Mouse (Mus musculus): Measurements from ENCODE around the gene Mcrs1. TPM values are rescaled to one million over a fixed set of nuclear protein-coding genes. Genes with fewer than 3 reads are reported as not detected.

The Mcrs1 gene
- total RNA-seq (2021): 10 to 100 TPM; 80.9 to 91.9 TPM

DNA sequence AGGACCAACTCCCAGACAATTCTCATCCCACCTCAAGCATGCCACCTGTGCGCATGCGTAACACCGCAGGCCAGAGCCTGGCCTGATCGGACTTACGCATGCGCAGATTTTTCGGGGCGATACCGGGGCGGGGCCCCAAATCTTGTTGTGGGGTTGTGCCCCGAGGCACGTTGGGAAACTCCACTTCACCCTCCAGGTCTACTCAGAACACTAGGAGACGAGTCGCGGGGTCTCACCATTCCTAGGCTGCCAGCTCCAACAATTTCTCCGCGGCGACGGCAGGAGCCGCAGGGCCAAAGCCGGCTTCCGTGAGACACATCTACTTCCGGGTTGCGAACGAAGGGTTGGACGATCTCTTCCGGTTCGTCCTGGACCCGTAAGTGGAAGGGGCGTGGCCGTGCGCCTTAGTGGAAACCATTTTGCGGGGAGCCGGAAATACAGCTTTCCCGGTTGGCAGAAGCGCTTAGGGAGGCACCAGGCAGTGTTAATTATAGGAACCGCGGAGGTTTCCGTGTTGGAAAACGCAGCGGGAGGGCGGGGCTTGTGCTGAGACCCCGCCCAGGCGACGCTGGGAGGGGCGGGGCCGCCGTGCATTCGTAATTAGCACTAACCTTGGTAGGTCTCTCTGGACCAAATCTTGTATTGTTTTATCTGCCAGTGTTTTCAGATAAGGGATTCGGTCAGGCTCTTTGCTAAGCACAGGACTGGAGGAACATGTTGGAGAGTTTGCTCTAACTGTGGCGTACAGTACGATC is at the start of gene Mcrs1:
Gene Mcrs1, minus strand, starts transcription at position 336 of the 755 bp plus-strand sequence.
- intact Hi-C loops (cut with DNase I): no loop called here
- DNase-seq (ENCODE audit: low spot score in 2 of 2): peak; percentile 98

DNA sequence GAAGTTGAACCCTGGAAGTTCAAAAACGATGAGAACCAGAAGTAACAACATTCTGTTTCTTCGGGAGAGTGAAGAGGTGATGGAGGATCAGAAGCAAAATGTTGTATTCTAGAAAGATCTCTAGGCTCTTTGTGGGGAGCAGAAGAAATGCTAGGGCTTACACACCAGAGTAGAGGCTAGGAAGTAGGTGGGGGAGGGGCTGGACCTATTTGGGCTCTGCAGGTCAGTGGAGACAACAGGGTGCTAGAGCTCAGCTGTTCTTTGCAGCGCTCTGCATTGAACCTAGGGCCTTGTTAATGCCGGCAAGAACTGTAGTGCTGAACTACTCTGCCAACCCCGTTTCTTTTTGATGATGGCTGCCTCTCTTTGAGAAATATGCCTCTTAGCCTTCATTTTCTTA is 44.5 kb upstream of the Mcrs1 start:
- DNase-seq (ENCODE audit: low spot score in 2 of 2): no peak
- intact Hi-C loops (cut with DNase I): loop anchor here (5.0 kb wide), 1 partner anchor 49 kb away; no protein-coding TSS in a partner anchor

DNA sequence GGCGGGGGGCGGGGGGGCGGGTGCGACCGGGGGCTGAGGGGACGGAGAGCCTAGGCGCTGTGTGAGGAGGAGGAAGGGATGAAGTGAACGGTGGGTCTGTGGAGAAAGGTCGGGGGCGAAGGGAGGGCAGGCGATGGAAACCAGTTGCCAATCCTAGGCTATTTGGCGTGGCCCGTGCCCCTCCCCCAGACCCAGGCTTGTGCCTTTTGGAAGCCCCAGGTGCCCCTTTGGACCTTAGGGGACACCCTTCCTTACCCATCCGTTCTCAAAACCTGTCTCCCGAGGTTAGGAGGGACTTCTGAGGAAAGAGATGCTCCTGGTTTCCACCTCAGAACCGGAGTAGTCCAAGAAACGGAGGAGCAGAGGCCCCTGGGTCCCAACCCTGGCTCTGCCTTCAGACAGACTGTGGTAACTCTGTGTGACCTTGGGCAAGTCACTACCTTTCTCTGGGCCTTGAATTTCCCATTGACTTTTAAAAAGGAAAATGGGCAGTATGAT is 43.8 kb upstream of the Mcrs1 start, which contains the start of gene Fam186b:
Gene Fam186b, minus strand, starts transcription at position 405 of the 498 bp plus-strand sequence.
- DNase-seq (ENCODE audit: low spot score in 2 of 2): peak in 1 of 2 experiments; percentile 24
- intact Hi-C loops (cut with DNase I): loop anchor here (5.0 kb wide), 1 partner anchor 48 kb away; no protein-coding TSS in a partner anchor

DNA sequence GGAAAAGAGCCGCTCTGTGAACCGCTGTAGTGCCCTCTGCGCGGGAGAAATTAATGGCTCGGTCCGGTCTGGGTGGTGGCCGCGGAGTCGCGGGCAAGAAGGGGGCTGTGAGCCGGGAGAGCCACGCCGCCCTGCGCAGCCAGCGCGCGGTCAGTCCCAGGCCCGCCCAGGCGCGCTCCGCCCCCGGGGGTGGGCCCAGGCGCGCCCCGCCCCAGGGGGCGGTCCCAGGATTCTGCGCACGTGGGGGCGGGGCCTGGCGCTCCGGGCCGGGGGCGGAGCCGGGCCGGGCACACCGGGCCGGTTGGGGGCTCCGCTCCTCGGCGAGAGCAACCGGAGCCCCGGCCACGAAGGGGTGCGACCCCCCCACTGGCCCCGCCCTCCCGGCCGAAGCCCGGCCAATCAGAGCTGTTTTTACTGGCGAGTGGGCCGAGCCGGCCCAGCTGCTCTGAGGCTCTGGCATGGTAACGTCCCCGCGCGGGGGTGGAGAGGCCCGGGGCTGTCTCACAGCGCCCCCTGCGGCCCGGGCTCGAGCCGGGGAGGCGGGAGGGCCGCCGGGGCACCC is 43.1 kb upstream of the Mcrs1 start, which contains the start of gene Prpf40b:
Gene Prpf40b, plus strand, starts transcription at position 275 of the 562 bp plus-strand sequence.
- intact Hi-C loops (cut with DNase I): loop anchor here (5.0 kb wide), 1 partner anchor 48 kb away; no protein-coding TSS in a partner anchor
- DNase-seq (ENCODE audit: low spot score in 2 of 2): peak; percentile 95 to 98

DNA sequence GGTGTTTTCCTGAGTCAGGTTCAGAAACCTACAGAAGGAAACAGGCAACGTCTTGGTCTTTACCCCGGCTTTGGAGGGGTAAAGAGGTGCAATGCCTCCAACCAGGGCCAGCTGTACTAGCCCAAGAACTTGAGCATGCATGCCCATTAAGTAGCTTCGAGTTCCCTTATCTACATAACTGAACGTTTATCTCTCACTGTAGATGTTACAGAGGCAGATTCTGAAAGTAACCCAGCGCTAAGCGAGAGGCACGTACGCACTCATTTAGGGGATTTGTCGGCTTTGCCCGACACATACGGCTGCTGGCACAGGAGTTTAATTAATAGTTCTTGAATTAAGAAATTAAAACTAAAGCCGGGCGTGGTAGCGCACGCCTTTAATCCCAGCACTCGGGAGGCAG is 42.5 kb upstream of the Mcrs1 start:
- no peak for DNase-seq (ENCODE audit: low spot score in 2 of 2)
- intact Hi-C loops (cut with DNase I): no loop called here

DNA sequence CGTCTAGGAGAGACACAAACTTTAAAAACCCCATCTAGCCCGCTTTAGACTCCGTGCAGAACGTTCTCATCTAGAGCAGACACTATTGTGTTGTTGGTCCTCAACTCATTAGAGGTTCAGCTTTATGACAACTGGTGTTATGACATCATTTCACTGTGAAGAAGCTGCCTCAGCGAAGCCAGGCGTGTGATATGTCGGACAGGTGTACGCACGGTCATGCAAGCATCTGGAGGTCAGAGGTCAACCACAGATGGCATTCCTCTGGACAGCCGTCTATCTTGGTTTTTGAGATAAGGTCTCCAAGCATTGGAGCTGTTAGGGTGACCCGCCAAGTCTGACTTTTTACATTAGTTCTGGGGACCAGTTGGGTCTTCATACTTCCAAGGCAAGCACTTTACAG is 38.8 kb upstream of the Mcrs1 start:
- no peak for DNase-seq (ENCODE audit: low spot score in 2 of 2)
- intact Hi-C loops (cut with DNase I): no loop called here

DNA sequence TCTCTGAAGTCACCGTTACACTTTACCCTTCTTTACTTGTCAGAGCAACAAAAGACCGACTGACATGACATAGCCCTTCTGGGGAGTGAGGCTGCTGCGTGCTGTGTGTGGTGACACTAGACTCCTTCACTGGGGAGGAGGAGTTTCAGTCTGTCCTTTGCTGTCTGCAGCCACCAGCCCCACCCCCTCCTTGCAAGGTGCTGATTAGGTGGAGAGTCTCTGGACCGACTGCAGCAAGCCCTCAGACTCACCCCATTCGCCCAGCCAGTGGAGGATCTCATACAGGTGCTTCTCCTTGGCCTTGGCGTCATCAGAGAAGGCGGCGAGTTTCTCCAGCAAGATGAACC is 33.4 kb upstream of the Mcrs1 start:
- no peak for DNase-seq (ENCODE audit: low spot score in 2 of 2)
- intact Hi-C loops (cut with DNase I): no loop called here

DNA sequence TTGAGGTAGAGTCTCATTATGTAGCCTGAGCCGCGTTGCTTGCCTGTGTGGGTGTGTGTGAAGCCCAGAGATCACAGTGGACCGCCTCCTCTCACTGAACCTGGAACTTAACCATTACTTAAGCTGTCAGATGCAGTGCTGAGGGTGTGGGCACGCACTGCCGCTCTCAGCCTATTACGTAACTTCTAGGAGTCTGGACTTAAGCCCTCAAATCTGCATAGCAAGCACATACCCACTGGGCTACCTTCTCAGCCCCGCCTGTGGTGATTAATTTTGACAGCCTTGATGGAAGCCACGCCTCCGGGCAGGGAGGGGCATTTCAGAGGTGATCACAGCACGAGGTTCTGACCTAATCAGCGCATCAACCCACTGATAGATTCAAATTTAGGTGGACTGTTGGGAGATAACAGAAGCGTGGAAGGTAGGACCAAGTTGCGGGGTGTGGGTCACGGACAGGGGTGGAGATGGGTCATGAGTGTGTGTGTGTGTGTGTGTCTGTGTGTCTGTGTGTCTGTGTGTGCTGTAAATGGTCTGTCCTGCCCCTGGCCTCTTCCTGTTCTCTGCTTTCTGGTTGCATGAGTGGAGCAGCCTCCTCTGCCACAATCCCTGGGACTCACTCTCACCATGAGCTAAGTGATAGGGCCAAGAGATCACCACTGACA is 32.9 kb upstream of the Mcrs1 start:
- DNase-seq (ENCODE audit: low spot score in 2 of 2): no peak
- intact Hi-C loops (cut with DNase I): no loop called here

DNA sequence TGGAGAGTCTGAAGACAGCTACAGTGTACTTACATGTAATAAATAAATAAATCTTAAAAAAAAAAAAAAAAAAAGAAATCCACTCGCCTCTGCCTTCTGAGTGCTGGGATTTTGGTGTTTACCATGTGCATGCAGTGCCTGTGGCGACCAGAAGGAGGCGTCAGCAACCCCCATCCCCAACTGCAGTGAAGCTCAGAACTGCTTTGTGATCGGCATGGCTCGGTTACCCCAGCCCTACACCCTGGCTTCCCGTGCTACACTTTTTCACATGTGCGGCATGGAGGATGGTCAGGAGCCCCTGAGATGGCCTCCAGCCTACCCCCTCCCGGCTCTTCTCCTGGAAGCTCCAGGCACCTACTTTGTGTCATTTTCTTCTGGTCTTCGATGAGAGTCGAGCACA is 31.7 kb upstream of the Mcrs1 start:
- no peak for DNase-seq (ENCODE audit: low spot score in 2 of 2)
- intact Hi-C loops (cut with DNase I): no loop called here

DNA sequence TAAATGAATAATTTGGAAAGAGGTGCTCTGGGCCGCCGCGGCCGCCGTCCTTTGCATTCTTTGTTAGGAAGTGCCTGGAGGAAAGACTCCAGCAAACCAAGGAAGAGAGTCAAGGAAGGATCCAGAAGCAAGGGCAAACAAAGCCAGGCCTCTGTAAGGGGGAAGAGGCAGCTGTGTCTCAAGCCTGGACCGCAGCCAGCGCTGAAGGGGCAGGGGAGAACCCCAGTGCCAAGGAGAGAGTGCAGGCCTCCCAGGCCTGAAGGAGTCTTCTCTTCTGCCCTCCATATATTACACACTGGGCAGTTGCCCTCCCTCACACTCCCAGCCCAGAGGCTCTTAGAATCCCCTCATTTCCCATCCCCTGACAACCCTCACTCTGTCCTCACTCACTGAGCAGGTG is 26.5 kb upstream of the Mcrs1 start:
- intact Hi-C loops (cut with DNase I): no loop called here
- no peak for DNase-seq (ENCODE audit: low spot score in 2 of 2)

DNA sequence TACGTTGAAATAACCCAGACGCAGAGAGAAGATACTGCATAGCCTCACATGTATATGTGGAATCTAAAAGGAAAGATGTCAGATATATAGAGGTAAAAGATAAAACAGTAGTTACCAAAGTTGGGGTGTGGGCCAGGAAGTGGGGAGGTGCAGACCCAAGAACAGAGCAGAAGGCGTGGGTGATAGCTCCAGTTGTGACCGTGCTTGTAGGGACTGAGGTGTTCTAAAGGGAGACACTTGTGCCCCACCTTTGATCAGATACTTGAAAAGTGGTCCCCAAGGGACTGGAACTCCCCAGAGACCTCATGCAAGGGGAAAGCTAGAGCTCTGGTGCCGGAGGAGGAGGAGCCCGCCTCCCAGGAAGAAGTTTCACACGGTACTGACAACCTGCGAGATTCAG is 24.3 kb upstream of the Mcrs1 start:
- intact Hi-C loops (cut with DNase I): no loop called here
- DNase-seq (ENCODE audit: low spot score in 2 of 2): no peak

DNA sequence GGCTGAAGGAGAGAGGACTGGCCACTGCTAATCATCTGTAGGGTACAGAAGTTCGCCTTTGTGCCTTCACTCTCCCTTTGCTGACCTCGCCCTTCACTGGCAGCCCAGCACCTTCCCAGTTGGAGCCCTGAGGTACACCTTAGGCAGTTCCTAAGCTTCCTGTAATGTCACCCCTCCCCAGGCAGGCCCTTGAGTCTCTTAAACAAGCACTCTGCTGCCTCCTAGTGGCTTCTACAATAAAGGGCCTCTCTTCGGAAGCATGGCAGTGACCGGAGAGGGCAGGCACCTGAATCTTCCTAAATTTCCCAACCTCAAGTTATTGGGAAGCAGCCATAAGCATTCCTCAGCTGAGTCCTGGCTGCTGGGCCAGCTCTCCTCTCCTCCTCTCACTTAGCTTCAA is 13.9 kb upstream of the Mcrs1 start:
- DNase-seq (ENCODE audit: low spot score in 2 of 2): peak in 1 of 2 experiments; percentile 65
- intact Hi-C loops (cut with DNase I): loop anchor here (10.0 kb wide), 1 partner anchor 181 kb away; the partner anchor contains the start of gene C1ql4

DNA sequence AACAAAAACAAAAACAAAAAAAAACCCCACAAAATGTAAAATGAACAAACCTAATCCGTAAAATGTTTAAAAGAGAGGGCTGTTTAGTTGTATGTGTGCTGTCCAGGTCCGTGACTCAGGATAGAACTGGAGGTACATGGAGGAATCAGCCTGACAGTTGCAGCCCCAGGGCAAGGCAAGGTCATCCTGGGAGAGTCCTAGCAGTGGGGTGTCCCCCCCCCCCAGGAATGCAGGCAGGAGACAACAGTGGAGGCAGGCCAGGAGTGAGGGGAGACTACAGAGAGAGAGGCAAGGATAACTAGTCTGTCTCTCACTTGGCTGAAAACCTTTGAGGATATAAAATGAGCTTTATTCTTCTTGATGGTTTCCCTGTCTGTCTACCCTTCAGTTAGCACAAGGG is 12.6 kb upstream of the Mcrs1 start:
- DNase-seq (ENCODE audit: low spot score in 2 of 2): no peak
- intact Hi-C loops (cut with DNase I): loop anchor here (5.0 to 10.0 kb wide), 3 partner anchors 42 to 180 kb away; partner anchors contain the start of genes C1ql4 and Kcnh3

DNA sequence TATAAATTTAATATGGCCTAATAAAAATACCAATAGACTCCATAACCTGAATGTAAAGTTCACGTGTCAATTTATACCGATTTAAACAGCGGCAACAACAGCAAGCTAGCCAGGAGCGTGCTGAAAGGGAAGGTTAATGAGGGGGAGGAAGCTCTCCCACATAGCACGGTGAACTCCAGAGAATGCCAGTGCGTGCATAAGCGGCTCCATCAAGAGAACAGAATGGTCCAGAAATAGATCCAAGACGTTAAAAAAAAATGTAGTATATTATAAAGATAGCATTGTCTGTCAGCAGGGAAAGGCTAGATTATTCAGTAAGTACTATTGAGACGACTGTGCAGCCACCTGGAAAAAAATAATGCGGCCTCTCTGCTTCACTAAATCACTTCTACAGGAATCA is 10.9 kb upstream of the Mcrs1 start:
- DNase-seq (ENCODE audit: low spot score in 2 of 2): no peak
- intact Hi-C loops (cut with DNase I): loop anchor here (5.0 to 10.0 kb wide), 3 partner anchors 40 to 178 kb away; partner anchors contain the start of genes C1ql4 and Kcnh3

DNA sequence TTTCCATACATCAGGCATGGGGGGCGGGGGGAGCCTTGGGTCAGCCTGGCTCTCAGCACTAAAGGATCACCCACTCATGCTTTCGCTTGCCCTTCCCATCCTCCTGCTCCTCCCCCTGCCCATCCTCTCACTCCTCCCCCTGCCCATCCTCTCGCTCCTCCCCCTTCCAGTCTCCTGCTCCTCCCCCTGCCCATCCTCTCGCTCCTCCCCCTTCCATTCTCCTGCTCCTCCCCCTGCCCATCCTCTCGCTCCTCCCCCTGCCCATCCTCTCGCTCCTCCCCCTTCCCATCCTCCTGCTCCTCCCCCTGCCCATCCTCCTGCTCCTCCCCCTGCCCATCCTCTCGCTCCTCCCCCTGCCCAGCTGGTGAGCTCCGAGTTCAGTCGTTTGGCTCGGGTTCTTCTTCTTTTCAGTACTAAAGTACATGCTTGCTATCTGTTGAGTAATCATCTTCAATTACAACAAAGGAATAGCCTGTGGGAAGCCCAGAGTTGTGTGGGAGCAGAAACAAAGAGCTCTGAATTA is 8.0 kb upstream of the Mcrs1 start:
- DNase-seq (ENCODE audit: low spot score in 2 of 2): no peak
- intact Hi-C loops (cut with DNase I): loop anchor here (5.0 to 10.0 kb wide), 3 partner anchors 37 to 175 kb away; partner anchors contain the start of genes C1ql4 and Kcnh3

DNA sequence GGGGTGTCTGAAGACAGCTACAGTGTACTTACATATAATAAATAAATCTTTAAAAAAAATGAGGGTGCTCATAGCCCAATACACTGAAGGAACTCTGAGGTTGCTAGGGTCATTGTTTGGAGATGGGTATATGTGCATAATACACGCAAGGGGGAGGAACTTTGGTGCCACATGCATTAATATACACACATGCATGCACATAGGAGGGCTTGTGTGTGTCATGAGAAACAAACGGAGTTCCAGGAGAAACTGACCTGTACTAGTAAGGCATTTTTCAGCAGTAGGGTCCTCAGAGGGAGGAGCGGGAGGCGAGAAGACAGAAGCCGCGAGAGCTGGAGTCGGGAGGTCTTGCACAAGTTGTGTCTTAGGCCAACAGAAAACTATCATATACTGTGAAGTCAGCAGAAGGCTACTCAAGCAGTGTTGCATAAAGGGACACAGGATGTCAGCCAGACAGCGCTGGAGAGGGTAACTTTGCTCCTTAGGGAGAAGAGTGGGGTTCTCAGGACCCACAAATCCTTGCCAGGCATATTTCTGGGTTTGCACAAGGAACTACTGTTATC is 7.5 kb upstream of the Mcrs1 start:
- DNase-seq (ENCODE audit: low spot score in 2 of 2): no peak
- intact Hi-C loops (cut with DNase I): no loop called here

DNA sequence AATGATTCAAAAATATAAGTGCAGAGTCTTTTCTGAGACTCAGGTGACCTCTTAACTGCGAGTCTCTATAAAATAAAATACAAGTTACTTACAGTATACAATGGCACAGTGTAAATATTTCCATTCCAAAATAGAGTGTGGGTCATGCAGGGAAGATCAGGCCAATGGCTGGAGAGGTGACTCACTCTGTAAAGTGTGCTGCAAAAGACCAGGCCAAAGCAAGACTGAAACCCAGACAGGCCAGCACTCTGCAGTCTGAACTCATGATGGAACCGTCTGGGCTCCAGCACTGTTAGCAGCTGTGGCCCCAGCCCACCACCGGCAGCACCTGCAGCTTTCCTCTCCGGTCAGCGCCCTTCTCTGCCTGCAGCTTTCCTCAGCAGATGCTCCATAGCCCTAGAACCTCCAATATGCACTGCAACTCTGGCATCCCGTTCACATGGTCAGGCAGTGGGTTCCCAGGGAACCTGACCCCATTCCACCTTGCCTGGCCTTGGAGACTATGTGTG is 3.5 kb upstream of the Mcrs1 start:
- intact Hi-C loops (cut with DNase I): no loop called here

DNA sequence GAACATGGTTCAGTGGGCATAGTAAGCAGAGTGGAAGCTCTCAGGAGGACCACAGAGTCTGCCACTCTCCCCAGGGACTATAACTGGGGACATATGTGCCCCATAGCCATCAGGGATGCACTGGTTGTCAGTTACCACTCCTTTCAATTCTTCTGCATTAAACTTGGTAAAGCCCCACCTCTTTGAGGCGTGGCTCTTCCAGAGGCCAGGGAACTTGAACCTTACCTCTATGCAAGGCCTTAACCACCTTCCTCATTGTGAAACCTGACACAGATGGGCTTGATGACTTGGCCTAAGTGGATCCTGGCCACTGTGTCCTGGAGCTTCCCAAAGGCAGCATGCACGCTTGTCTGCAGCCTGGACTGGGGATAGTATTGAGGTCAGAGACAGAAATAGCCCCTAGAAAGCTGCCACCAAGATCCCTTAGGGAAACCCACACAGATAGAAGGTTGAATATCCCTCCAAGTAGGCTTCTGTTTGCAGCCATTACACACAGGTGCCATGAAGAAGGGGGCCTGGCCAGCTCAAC is 2.8 kb upstream of the Mcrs1 start:
- intact Hi-C loops (cut with DNase I): no loop called here
- no peak for DNase-seq (ENCODE audit: low spot score in 2 of 2)

More for the DNA sequence above, 3.5 kb upstream of the Mcrs1 start:
- no peak for DNase-seq (ENCODE audit: low spot score in 2 of 2)

DNA sequence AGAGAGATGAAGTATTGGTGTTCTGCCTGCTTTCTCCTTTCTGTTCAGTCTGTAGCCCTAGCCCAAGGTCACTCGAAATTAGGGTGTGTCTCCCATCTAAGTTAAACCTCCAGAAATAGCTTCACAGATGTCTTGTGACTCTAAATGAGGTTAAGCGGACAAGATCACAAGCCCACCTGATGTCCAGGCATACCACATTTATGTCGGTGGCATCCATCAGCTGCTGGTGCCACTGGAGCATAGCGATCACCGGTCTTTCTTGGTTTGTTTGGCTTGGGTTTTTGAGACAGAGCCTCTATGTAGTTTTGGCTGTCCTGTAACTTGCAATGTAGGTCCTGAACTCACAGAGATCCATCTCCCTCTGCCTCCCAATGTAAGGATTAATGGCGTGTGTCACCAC is 2.0 kb upstream of the Mcrs1 start:
- intact Hi-C loops (cut with DNase I): no loop called here
- no peak for DNase-seq (ENCODE audit: low spot score in 2 of 2)

All from left cerebral cortex, postnatal 36 days (tissue).